In the genomic region with DNA sequence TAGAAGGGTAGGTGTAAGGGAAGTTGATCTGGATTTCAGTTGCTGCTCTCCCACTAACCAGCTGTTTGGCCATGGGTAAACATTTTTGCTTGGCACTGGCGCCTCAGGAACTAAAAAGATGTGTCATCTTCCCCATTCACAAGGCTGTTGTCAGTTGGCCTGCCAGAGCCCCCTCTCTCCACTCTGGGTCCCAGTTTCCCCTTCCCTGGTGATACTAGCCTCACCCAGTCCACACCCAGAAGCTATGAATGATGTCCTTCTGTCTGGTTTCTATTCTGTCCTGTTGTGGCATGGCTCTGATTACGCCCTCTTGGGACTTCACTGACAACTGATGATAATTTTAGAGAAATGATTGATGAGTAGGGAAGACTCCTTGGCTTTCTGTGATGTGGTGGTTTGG, we compare ENCODE assay signal across 30 mouse cellular contexts. TPM values are rescaled to one million over a fixed set of nuclear protein-coding genes. Genes with fewer than 3 reads are reported as not detected.
DNase-seq lines count a peak whose midpoint lies in the region; ATAC-seq lines count a peak whose summit lies in the region.
"Had no signal": no experiment of that assay in that cellular context is flagged by ENCODE, and none has a peak within 500 bp of the region (broad histone marks: within the 10 kb centered on the region; RNA-seq: fewer than 3 reads in every experiment).

No protein-coding gene starts in this region.

- no peak overlapping the region for H3K9ac ChIP-seq in midbrain, embryonic 11.5 days (ENCODE audit: low read length)
- H3K9ac ChIP-seq: embryonic facial prominence, embryonic 13.5 days; forebrain, embryonic 12.5 days; heart, embryonic 15.5 days; hindbrain, embryonic 13.5 days; intestine, embryonic 15.5 days had no signal

- no peaks in the 10 kb centered on the region for H3K27me3 ChIP-seq in midbrain, embryonic 11.5 days (ENCODE audit: control insufficient read depth, insufficient read depth, low read length)
- H3K27me3 ChIP-seq: CH12.LX; embryonic facial prominence, embryonic 13.5 days; forebrain, embryonic 12.5 days; heart, embryonic 15.5 days; hindbrain, embryonic 13.5 days; intestine, embryonic 15.5 days; Patski had no signal

- no peaks in the 10 kb centered on the region for H3K9me3 ChIP-seq in midbrain, embryonic 11.5 days (ENCODE audit: control insufficient read depth, low read length)
- H3K9me3 ChIP-seq: embryonic facial prominence, embryonic 10.5 days; embryonic facial prominence, embryonic 13.5 days; forebrain, embryonic 12.5 days; G1E; hindbrain, embryonic 10.5 days; hindbrain, embryonic 13.5 days; intestine, embryonic 15.5 days had no signal

- no peak overlapping the region for H3K27ac ChIP-seq in midbrain, embryonic 11.5 days (ENCODE audit: low read depth, low read length)
- H3K27ac ChIP-seq: embryonic facial prominence, embryonic 10.5 days; embryonic facial prominence, embryonic 13.5 days; forebrain, embryonic 12.5 days; heart, embryonic 15.5 days; hindbrain, embryonic 10.5 days; hindbrain, embryonic 13.5 days; intestine, embryonic 15.5 days had no signal

- H3K4me2 ChIP-seq in midbrain, embryonic 11.5 days = no peak overlapping the region
- H3K4me2 ChIP-seq: embryonic facial prominence, embryonic 13.5 days; forebrain, embryonic 12.5 days; heart, embryonic 11.5 days; hindbrain, embryonic 13.5 days; intestine, embryonic 15.5 days had no signal

- no peak overlapping the region for H3K4me3 ChIP-seq in midbrain, embryonic 11.5 days (ENCODE audit: low read depth, low read length)
- H3K4me3 ChIP-seq: embryonic facial prominence, embryonic 10.5 days; embryonic facial prominence, embryonic 13.5 days; erythroblast, embryonic 14.5 days; forebrain, embryonic 12.5 days; heart, embryonic 15.5 days; hindbrain, embryonic 10.5 days; hindbrain, embryonic 13.5 days; intestine, embryonic 15.5 days had no signal

- peak; percentile 53 for ATAC-seq in monocyte, adult 5-6 weeks (replicated peaks; ENCODE audit: insufficient number of reproducible peaks, low FRiP score, low TSS enrichment, poor library complexity, severe bottlenecking)
- ATAC-seq in midbrain, embryonic 11.5 days (ENCODE audit: low FRiP score) = no peak
- ATAC-seq: forebrain, embryonic 16.5 days; hindbrain, embryonic 16.5 days; intestine, embryonic 15.5 days; Patski had no signal

- H3K4me1 ChIP-seq in midbrain, embryonic 11.5 days (ENCODE audit: control insufficient read depth, insufficient read depth, low read length) = no peaks in the 10 kb centered on the region

- no peaks in the 10 kb centered on the region for H3K36me3 ChIP-seq in midbrain, embryonic 11.5 days (ENCODE audit: control insufficient read depth, insufficient read depth, low read length)
- H3K36me3 ChIP-seq: intestine, embryonic 15.5 days had no signal

- peak; percentile 4 for DNase-seq in adrenal gland, postnatal 14 days
- no peak for DNase-seq in adrenal gland, adult 8-10 months
- DNase-seq in 416B (ENCODE audit: low read depth) = peak; percentile 41
- no peak for DNase-seq in left cerebral cortex, adult 11 months (ENCODE audit: low spot score)
- DNase-seq in midbrain, embryonic 11.5 days (ENCODE audit: low spot score, missing footprints) = no peak
- DNase-seq: adrenal gland, postnatal 25 days; B cell, adult 2 months; cerebellum, adult 11-12 months; cerebellum, adult 8-10 months; cerebellum, postnatal 10 days; cerebellum, postnatal 36 days; embryo, embryonic 11 days; gastrocnemius, postnatal 25 days; heart, postnatal 10 days; heart, postnatal 36 days had no signal

- 88% methylated on average over 2 of the region's 2 CpGs for WGBS in midbrain, embryonic 11.5 days

RNA-seq across cellular contexts. Expression of a gene that starts 38.9 kb away (rescaled TPM):
- 51.8 and 73.6 TPM in 2 replicates for total RNA-seq in adrenal gland, postnatal 14 days (2021)
- 10 to 100 TPM; 42.7 to 61.7 (median 54.9) TPM for total RNA-seq in adrenal gland, adult 8-10 months (2022)
- 231 to 385 TPM (median 255 TPM) in 3 replicates for total RNA-seq in monocyte, adult 5-6 weeks (2017)
- 43.7 and 44.3 TPM in 2 replicates for polyA plus RNA-seq in midbrain, embryonic 11.5 days (2014; fragmentation: Nextera tagmentation; extraction: Ambion mirVana)

Comparison
In these comparisons a context has a peak if more than half of its experiments do, and no peak if none do; other contexts are left out.
1. DNase-seq: peak in adrenal gland, postnatal 14 days (single experiment) and 416B (single experiment); none in adrenal gland, adult 8-10 months (single experiment), left cerebral cortex, adult 11 months (single experiment) and midbrain, embryonic 11.5 days (single experiment).